Mouse (Mus musculus): ENCODE measurements around the gene Arv1.

DNA sequence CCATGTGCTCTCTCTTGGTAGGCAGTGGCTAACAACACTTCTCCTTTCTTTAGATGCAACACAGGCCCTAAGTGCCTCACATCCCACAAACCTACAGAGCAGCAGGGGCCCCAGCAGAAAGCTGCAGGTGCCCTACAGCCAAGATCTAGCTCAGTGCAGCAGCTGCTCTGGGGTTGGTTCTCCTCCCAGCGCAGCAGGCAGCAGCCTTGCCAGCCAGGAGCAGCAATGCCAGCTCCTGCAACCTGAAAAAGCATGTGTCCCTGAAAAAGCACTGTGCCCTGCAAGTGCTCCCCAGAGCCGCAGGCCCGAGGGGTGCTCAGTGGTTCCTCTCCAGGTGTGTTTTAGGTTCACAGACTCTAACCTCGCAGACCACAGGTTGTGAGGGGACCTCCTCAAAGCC, 45.3 kb upstream of the Arv1 start:
- TF ChIP-seq TAL1 (IDR thresholded peaks at IDR 0.05; ENCODE audit: low read length) (no peak), GATA1 (IDR thresholded peaks at IDR 0.05; ENCODE audit: low read length) (no peak)

All from erythroblast, embryonic 14.5 days (primary cell).